Mouse (Mus musculus) limb, embryonic 14.5 days (tissue): ENCODE measurements around the gene Trio. TPM values are rescaled to one million over a fixed set of nuclear protein-coding genes. Genes with fewer than 3 reads are reported as not detected.

ENCODE experiments used
- ATAC-seq: fragments of 200-750 bp; cut with Nextera tagmentation; 2 replicates; pipeline ENCODE4 v1.8.0; 2017; ENCODE audit warnings: low read depth, moderate number of reproducible peaks, moderate TSS enrichment; ENCODE audit not compliant: low FRiP score
- DNase-seq: peaks from one replicate; pipeline ENCODE4 v3.0.0-alpha.2; 2015; ENCODE audit warnings: low spot score
- H3K27ac ChIP-seq: fragments of 300-500 bp; sonication (generic); replicated peaks from 2 replicates; pipeline ENCODE4 v1.5.1; 2014; ENCODE audit warnings: low read depth, mild to moderate bottlenecking, low read length, moderate library complexity, mixed read lengths
- H3K27me3 ChIP-seq: fragments of 300-500 bp; sonication (generic); 2 replicates; pipeline ENCODE4 v1.6.1; 2014; ENCODE audit warnings: low read length, mixed read lengths; ENCODE audit not compliant: control insufficient read depth, insufficient read depth
- H3K36me3 ChIP-seq: fragments of 300-500 bp; sonication (generic); 2 replicates; pipeline ENCODE4 v1.6.1; 2014; ENCODE audit warnings: mild to moderate bottlenecking, low read length, moderate library complexity, mixed read lengths; ENCODE audit not compliant: control insufficient read depth, insufficient read depth
- H3K4me1 ChIP-seq: fragments of 300-500 bp; sonication (generic); 2 replicates; pipeline ENCODE4 v1.6.1; 2014; ENCODE audit warnings: antibody characterized with exemption, low read length, mixed read lengths; ENCODE audit not compliant: control insufficient read depth, insufficient read depth
- H3K4me2 ChIP-seq: fragments of 300-500 bp; sonication (generic); replicated peaks from 2 replicates; pipeline ENCODE4 v1.6.1; 2014; ENCODE audit warnings: low read depth, mild to moderate bottlenecking, low read length, moderate library complexity; ENCODE audit not compliant: severe bottlenecking
- H3K4me3 ChIP-seq: fragments of 300-500 bp; sonication (generic); replicated peaks from 2 replicates; pipeline ENCODE4 v1.5.1; 2014; ENCODE audit warnings: low read length
- H3K9ac ChIP-seq: fragments of 300-500 bp; sonication (generic); 2 replicates; pipeline ENCODE4 v1.6.1; 2014; ENCODE audit warnings: mild to moderate bottlenecking, low read depth, low read length, moderate library complexity; ENCODE audit not compliant: severe bottlenecking
- H3K9me3 ChIP-seq: fragments of 300-500 bp; sonication (generic); 2 replicates; pipeline ENCODE4 v1.6.1; 2016; ENCODE audit warnings: low read length; ENCODE audit not compliant: control insufficient read depth
- POLR2A ChIP-seq: fragments of 200-500 bp; IDR thresholded peaks from 2 replicates; pipeline ENCODE4 v1.8.0; 2012; ENCODE audit warnings: inconsistent platforms, mild to moderate bottlenecking, moderate library complexity, borderline replicate concordance; ENCODE audit not compliant: insufficient read depth, insufficient read length; ENCODE audit errors: extremely low read depth
- WGBS: fragments of 180-500 bp; shearing (Covaris S2); extraction: QIAGEN DNeasy Blood & Tissue Kit; methylation state at CpG from one replicate; pipeline ENCODE4 v1.1.7; 2014; 5-methylcytosine and 5-hydroxymethylcytosine counted together
- polyA plus RNA-seq, 2 experiments: library from polyadenylated mRNA; depleted of rRNA in 1 of 2; stranded (reverse) in 1 of 2; unstranded in 1 of 2; fragments of >200 nt; fragmentation: Nextera tagmentation in 1 of 2; extraction: Ambion mirVana in 1 of 2; gene quantifications; 2 replicates each; pipeline versions ENCODE4 v1.2.1 to v1.2.3; 2012 to 2014

Gene Trio
- polyA plus RNA-seq, 2 experiments = 78.7 to 230 TPM

DNA sequence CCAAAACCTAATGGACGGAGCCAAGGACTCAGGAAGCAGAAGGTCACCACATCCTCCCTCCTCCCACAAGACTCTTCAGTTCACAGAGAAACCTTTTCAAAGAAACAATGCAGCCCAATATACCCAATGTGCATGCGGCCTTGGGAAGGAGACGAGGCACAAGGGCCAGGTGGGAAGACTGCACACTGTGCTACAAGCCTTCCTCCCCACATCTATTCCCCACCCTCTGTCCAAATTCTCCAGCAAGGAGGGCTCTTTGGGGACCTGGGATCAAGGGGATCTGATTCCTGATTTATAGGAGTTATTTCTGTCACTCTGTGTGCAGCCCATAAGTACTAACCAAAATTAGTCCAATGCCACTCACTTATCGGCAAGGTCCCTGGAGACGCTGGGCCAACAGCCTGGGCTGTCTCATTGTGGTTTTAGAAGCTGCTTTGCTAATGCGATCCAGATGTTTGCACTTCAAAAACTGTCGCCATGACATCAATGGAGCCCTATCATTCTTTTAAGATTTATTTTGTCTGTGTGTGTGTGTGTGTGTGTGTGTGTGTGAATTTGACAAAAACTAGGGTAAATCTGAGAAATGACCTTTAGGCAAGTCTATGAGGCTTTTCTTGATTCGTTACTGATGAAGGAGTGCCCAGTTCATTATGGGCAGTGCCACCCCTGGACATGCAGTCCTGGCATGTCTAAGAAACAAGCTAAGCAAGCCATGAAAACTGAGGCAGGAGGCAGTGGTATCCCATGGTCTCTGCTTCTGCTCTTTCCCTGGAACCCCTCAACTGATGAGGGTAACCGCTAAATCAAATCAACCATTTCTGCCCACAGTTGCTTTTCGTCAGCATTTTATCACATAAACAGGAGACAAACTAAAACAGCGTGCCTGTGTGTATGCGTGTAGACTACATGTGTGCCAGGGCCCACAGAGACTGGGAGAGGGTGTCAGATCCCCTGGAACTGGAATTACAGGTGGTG lies 89.6 kb downstream of the Trio start:
- 39% methylated on average over 12 of the region's 12 CpGs for WGBS
- no peak overlapping the region for H3K4me2 ChIP-seq

DNA sequence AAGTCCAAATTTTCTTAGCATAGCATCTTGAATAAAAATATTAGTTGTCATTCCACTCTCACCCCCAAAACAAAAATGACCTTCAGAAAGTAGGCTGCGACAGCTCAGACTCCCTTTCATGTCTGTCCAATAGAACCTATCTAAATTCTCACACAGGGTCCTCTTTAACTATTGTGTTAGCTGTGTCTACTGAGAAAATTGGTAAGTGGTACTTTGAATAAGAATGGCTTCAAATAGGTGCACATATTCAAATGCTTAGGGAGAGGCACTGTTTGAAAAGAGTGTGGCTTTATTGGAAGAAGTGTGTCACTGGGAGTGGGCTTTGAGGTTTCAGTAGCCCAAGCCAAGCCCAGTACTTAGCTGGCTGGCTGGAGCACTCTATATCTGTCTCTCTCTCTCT lies 92.4 kb downstream of the Trio start:
- no peak for ATAC-seq
- no peaks in the 10 kb centered on the region for H3K36me3 ChIP-seq
- H3K4me2 ChIP-seq = no peak overlapping the region
- H3K27ac ChIP-seq = no peak overlapping the region
- peaks cover 23% of the 10 kb centered on the region for H3K4me1 ChIP-seq
- no peak overlapping the region for H3K4me3 ChIP-seq
- TF ChIP-seq POLR2A = no peak
- no peaks in the 10 kb centered on the region for H3K27me3 ChIP-seq
- no peak for DNase-seq
- H3K9ac ChIP-seq = no peak overlapping the region
- WGBS = 92% methylated on average over 1 of the region's 1 CpGs
- H3K9me3 ChIP-seq = no peaks in the 10 kb centered on the region

More for the DNA sequence above, 89.6 kb downstream of the Trio start:
- TF ChIP-seq POLR2A = no peak
- Histone ChIP-seq H3K27ac (no peak overlapping the region), H3K36me3 (no peaks in the 10 kb centered on the region), H3K4me1 (peaks cover 29% of the 10 kb centered on the region), H3K4me3 (no peak overlapping the region), H3K9ac (no peak overlapping the region), H3K27me3 (no peaks in the 10 kb centered on the region), H3K9me3 (no peaks in the 10 kb centered on the region)
- DNase-seq (peak; percentile 32), ATAC-seq (no peak)

DNA sequence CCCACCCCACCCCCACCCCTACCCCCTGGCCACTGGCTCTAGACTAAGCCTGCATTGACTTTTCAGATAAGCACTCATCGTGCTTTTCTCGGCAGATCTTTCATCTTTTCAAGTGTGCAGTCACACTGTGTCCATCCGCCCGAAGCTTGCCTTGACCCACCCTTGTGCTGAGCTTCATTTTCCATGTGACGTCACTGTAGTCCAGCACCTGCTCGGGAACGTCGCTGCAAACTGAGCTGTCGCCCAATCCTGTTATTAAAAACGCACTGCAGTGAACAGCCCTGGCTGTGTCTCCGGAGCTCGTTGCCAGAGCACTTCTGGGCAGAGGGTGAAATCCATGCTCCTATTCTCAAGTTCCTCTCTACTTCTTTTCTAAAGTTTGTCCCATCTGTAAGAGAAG lies 93.8 kb downstream of the Trio start:
- no peaks in the 10 kb centered on the region for H3K9me3 ChIP-seq
- H3K36me3 ChIP-seq = no peaks in the 10 kb centered on the region
- peak; percentile 30; the same call in 1 of the 2 replicates for ATAC-seq
- DNase-seq = no peak
- H3K9ac ChIP-seq = no peak overlapping the region
- no peak overlapping the region for H3K4me3 ChIP-seq
- H3K27me3 ChIP-seq = no peaks in the 10 kb centered on the region
- no peak overlapping the region for H3K27ac ChIP-seq
- no peak overlapping the region for H3K4me2 ChIP-seq
- H3K4me1 ChIP-seq = peaks cover 18% of the 10 kb centered on the region
- TF ChIP-seq POLR2A = no peak
- 63% methylated on average over 12 of the region's 12 CpGs for WGBS

- 82% methylated on average over 14 of the region's 14 CpGs for WGBS
- no peak overlapping the region for H3K9ac ChIP-seq
- H3K27me3 ChIP-seq = no peaks in the 10 kb centered on the region
- ATAC-seq (0 out of 2 replicates have a peak, but pooled peaks have one; percentile 3), DNase-seq (no peak)
- TF ChIP-seq POLR2A = no peak
- no peak overlapping the region for H3K4me2 ChIP-seq
- H3K4me3 ChIP-seq = no peak overlapping the region
- no peaks in the 10 kb centered on the region for H3K9me3 ChIP-seq
- no peak overlapping the region for H3K27ac ChIP-seq
- H3K36me3 ChIP-seq = no peaks in the 10 kb centered on the region
- H3K4me1 ChIP-seq = peaks cover 16% of the 10 kb centered on the region
These were observed 94.2 kb downstream of the Trio start for GRCm38 (mm10) chr15:27931459-27931858.

DNA sequence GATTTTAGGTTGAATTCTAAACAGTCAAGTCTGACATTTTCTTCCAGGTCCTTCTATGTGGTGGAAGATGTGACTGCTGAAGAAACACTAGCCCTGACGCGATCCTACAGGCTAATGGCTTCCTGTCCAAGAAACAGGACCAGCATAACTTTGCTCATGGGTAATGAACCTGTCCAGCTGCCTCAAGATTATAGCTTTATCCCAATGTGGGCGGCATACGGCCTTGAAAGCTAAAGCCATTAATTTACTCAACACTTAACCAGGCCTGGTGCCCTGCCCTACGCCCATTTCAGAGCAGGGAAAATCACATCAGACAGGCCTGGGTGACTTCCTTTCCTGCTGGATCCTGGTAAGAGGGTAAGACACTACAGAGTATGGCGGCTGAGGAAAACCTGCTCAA lies 98.0 kb downstream of the Trio start:
- H3K27ac ChIP-seq = no peak overlapping the region
- H3K9ac ChIP-seq = no peak overlapping the region
- no peak for TF ChIP-seq POLR2A
- no peaks in the 10 kb centered on the region for H3K27me3 ChIP-seq
- 55% methylated on average over 6 of the region's 6 CpGs for WGBS
- ATAC-seq (no peak), DNase-seq (no peak)
- H3K4me3 ChIP-seq = no peak overlapping the region
- H3K9me3 ChIP-seq = no peaks in the 10 kb centered on the region
- H3K36me3 ChIP-seq = no peaks in the 10 kb centered on the region
- H3K4me1 ChIP-seq = peaks cover 37% of the 10 kb centered on the region
- no peak overlapping the region for H3K4me2 ChIP-seq
